Mouse (Mus musculus) stomach, embryonic 16.5 days (tissue): ENCODE measurements at regions not wholly inside any gene's neighbourhood (a gene's known extent, or its start where the extent isn't known, plus 50 kb on each side); places are given as distances from the start of the nearest gene placed in this dataset.

ENCODE experiments used
- ATAC-seq: fragments of 200-750 bp; cut with Nextera tagmentation; 2 replicates; pipeline ENCODE4 v1.8.0; 2017; ENCODE audit warnings: moderate number of reproducible peaks, moderate TSS enrichment; ENCODE audit not compliant: insufficient read depth, low FRiP score
- H3K27ac ChIP-seq: fragments of 300-500 bp; sonication (generic); 2 replicates; pipeline ENCODE4 v1.5.1; 2014; ENCODE audit warnings: low read length
- H3K27me3 ChIP-seq: fragments of 300-500 bp; sonication (generic); 2 replicates; pipeline ENCODE4 v1.6.1; 2014; ENCODE audit warnings: low read length, control low read depth, mixed read lengths; ENCODE audit not compliant: control insufficient read depth, insufficient read depth
- H3K36me3 ChIP-seq: fragments of 300-500 bp; sonication (generic); 2 replicates; pipeline ENCODE4 v1.6.1; 2014; ENCODE audit warnings: low read length; ENCODE audit not compliant: control insufficient read depth, insufficient read depth
- H3K4me1 ChIP-seq: fragments of 300-500 bp; sonication (generic); 2 replicates; pipeline ENCODE4 v1.6.1; 2014; ENCODE audit warnings: low read length, control low read depth, mixed read lengths; ENCODE audit not compliant: control insufficient read depth, insufficient read depth
- H3K4me2 ChIP-seq: fragments of 300-500 bp; sonication (generic); 2 replicates; pipeline ENCODE4 v1.6.1; 2014; ENCODE audit warnings: low read depth, low read length, mixed read lengths
- H3K4me3 ChIP-seq: fragments of 300-500 bp; sonication (generic); replicated peaks from 2 replicates; pipeline ENCODE4 v1.5.1; 2014; ENCODE audit warnings: mild to moderate bottlenecking, low read length
- H3K9ac ChIP-seq: fragments of 300-500 bp; sonication (generic); 2 replicates; pipeline ENCODE4 v1.6.1; 2014; ENCODE audit warnings: low read length
- H3K9me3 ChIP-seq: fragments of 300-500 bp; sonication (generic); replicated peaks from 2 replicates; pipeline ENCODE4 v1.6.1; 2016; ENCODE audit warnings: low read length, control low read depth; ENCODE audit not compliant: control insufficient read depth
- WGBS: fragments of 180-500 bp; shearing (Covaris S2); extraction: QIAGEN DNeasy Blood & Tissue Kit; methylation state at CpG from one replicate; pipeline ENCODE4 v1.1.7; 2014; 5-methylcytosine and 5-hydroxymethylcytosine counted together

GRCm38 (mm10) chr6:26709324-26709723 is 900.3 kb upstream of the Pot1a start:
- Histone ChIP-seq H3K27me3 (no peaks in the 10 kb centered on the region), H3K4me2 (no peak overlapping the region), H3K4me1 (peaks cover 6% of the 10 kb centered on the region; the same call in 1 of the 2 replicates), H3K9ac (no peak overlapping the region), H3K36me3 (no peaks in the 10 kb centered on the region), H3K4me3 (no peak overlapping the region), H3K27ac (no peak overlapping the region), H3K9me3 (no peaks in the 10 kb centered on the region)
- no peak for ATAC-seq
- 68% methylated on average over 6 of the region's 6 CpGs for WGBS

GRCm38 (mm10) chr6:26708880-26709279 is 899.8 kb upstream of the Pot1a start:
- Histone ChIP-seq H3K9ac (no peak overlapping the region), H3K4me2 (no peak overlapping the region), H3K27ac (no peak overlapping the region), H3K27me3 (no peaks in the 10 kb centered on the region), H3K36me3 (no peaks in the 10 kb centered on the region), H3K4me1 (peaks cover 6% of the 10 kb centered on the region; the same call in 1 of the 2 replicates), H3K4me3 (no peak overlapping the region), H3K9me3 (no peaks in the 10 kb centered on the region)
- WGBS, result 34% methylated on average over 4 of the region's 4 CpGs
- no peak for ATAC-seq

- whole genome bisulfite sequencing, result 76% methylated on average over 5 of the region's 5 CpGs
- Histone ChIP-seq H3K4me2 (no peak overlapping the region), H3K27me3 (no peaks in the 10 kb centered on the region), H3K36me3 (no peaks in the 10 kb centered on the region), H3K4me1 (peaks cover 6% of the 10 kb centered on the region; the same call in 1 of the 2 replicates), H3K9me3 (no peaks in the 10 kb centered on the region), H3K4me3 (no peak overlapping the region), H3K27ac (no peak overlapping the region), H3K9ac (no peak overlapping the region)
- ATAC-seq, result 0 out of 2 replicates have a peak, but pooled peaks have one; percentile 37
Measured at GRCm38 (mm10) chr6:26707974-26708867, 899.2 kb upstream of the Pot1a start.
